ENCODE assay signal across 20 mouse cellular contexts in genomic region chrX:73577134-73577533, GRCm38 (mm10).
A peak's percentile ranks its signal among the peaks of the same experiment; 100 is the strongest.
DNase-seq lines count a peak whose midpoint lies in the region; ATAC-seq and TF ChIP-seq lines count a peak whose summit lies in the region.
"Had no signal": no experiment of that assay in that cellular context is flagged by ENCODE, and none has a peak within 500 bp of the region (broad histone marks: within the 10 kb centered on the region; RNA-seq: fewer than 3 reads in every experiment).

No protein-coding gene starts in this region.

- peak; percentile 61 for ATAC-seq in liver, embryonic 11.5 days (replicated peaks; ENCODE audit: low FRiP score)
- ATAC-seq in liver, embryonic 14.5 days (ENCODE audit: insufficient read depth) = peak; percentile 57
- peak; percentile 46 for ATAC-seq in megakaryocyte-erythroid progenitor cell, adult 5-6 weeks (replicated peaks; ENCODE audit: low FRiP score, low TSS enrichment, poor library complexity, severe bottlenecking)
- no peak for ATAC-seq in forebrain, embryonic 15.5 days (replicated peaks)
- ATAC-seq: activated CD4-positive, CD25-positive, alpha-beta regulatory T cell, adult 4 months; forebrain, embryonic 13.5 days; inflammation-experienced regulatory T-cells, adult 6 months had no signal

- no peak overlapping the region for H3K9ac ChIP-seq in liver, embryonic 11.5 days (ENCODE audit: low read depth, low read length)
- H3K9ac ChIP-seq in liver, embryonic 14.5 days (replicated peaks) = no peak overlapping the region; the same call in 1 of the 2 replicates
- H3K9ac ChIP-seq in forebrain, embryonic 15.5 days (replicated peaks) = no peak overlapping the region
- H3K9ac ChIP-seq: forebrain, embryonic 13.5 days; hindbrain, embryonic 15.5 days; midbrain, embryonic 12.5 days had no signal

- no peaks in the 10 kb centered on the region for H3K9me3 ChIP-seq in liver, embryonic 11.5 days (ENCODE audit: control insufficient read depth, low read length)
- no peaks in the 10 kb centered on the region for H3K9me3 ChIP-seq in liver, embryonic 14.5 days (ENCODE audit: control insufficient read depth, low read length)
- H3K9me3 ChIP-seq in forebrain, embryonic 15.5 days = no peaks in the 10 kb centered on the region
- H3K9me3 ChIP-seq: forebrain, embryonic 13.5 days; hindbrain, embryonic 10.5 days; hindbrain, embryonic 15.5 days; midbrain, embryonic 12.5 days had no signal

- peaks cover 10% of the 10 kb centered on the region for H3K4me1 ChIP-seq in liver, embryonic 11.5 days (replicated peaks; ENCODE audit: control insufficient read depth, insufficient read depth, low read length)
- H3K4me1 ChIP-seq in liver, embryonic 14.5 days (replicated peaks; ENCODE audit: control insufficient read depth in 2 of 2, insufficient read depth in 2 of 2, low read length in 1 of 2) = peaks cover 26 to 36% of the 10 kb centered on the region in 2 experiments
- no peaks in the 10 kb centered on the region for H3K4me1 ChIP-seq in forebrain, embryonic 15.5 days
- H3K4me1 ChIP-seq: forebrain, embryonic 13.5 days; hindbrain, embryonic 10.5 days; hindbrain, embryonic 15.5 days; midbrain, embryonic 12.5 days had no signal

- H3K4me3 ChIP-seq in liver, embryonic 11.5 days (ENCODE audit: low read depth, low read length) = no peak overlapping the region
- no peak overlapping the region for H3K4me3 ChIP-seq in liver, embryonic 14.5 days (ENCODE audit: insufficient read depth in 1 of 2, low read depth in 2 of 2, low read length in 2 of 2)
- H3K4me3 ChIP-seq in forebrain, embryonic 15.5 days = no peak overlapping the region
- H3K4me3 ChIP-seq: forebrain, embryonic 13.5 days; hindbrain, embryonic 10.5 days; hindbrain, embryonic 15.5 days; midbrain, embryonic 12.5 days had no signal

- peak overlapping the region; percentile 80 for H3K27ac ChIP-seq in liver, embryonic 11.5 days (ENCODE audit: low read depth, low read length)
- H3K27ac ChIP-seq in liver, embryonic 14.5 days = peak overlapping the region; percentile 83
- H3K27ac ChIP-seq in forebrain, embryonic 15.5 days (replicated peaks) = no peak overlapping the region
- H3K27ac ChIP-seq: forebrain, embryonic 13.5 days; hindbrain, embryonic 10.5 days; hindbrain, embryonic 15.5 days; midbrain, embryonic 12.5 days had no signal

- DNase-seq in liver, embryonic 11.5 days (ENCODE audit: low spot score) = no peak
- DNase-seq in liver = no peak
- DNase-seq in c-Kit-positive CD71-positive TER-119-positive erythroid progenitor cells, embryonic 14.5 days (ENCODE audit: low spot score) = peak; percentile 32
- no peak for DNase-seq in liver, embryonic 14.5 days (ENCODE audit: low read depth in 3 of 3, low spot score in 3 of 3)
- DNase-seq in spleen, postnatal 10 days (ENCODE audit: low spot score in 2 of 2) = no peak
- DNase-seq: adrenal gland, adult 8-10 months; cerebellum, adult 11-12 months; cerebellum, postnatal 10 days; heart, postnatal 14 days; kidney, adult 11 months; kidney, postnatal 14 days; thymus, postnatal 4 days had no signal

- WGBS in liver, embryonic 11.5 days = 40% methylated on average over 1 of the region's 1 CpGs
- WGBS in liver, embryonic 14.5 days (ENCODE audit: insufficient replicate concordance) = 21% methylated on average over 1 of the region's 1 CpGs
- WGBS in forebrain, embryonic 15.5 days = 64% methylated on average over 1 of the region's 1 CpGs

- H3K36me3 ChIP-seq in liver, embryonic 11.5 days (ENCODE audit: control insufficient read depth, insufficient read depth, low read length) = no peaks in the 10 kb centered on the region
- H3K36me3 ChIP-seq in liver, embryonic 14.5 days (replicated peaks; ENCODE audit: control insufficient read depth, insufficient read depth, low read depth) = no peaks in the 10 kb centered on the region
- H3K36me3 ChIP-seq in forebrain, embryonic 15.5 days = no peaks in the 10 kb centered on the region
- H3K36me3 ChIP-seq: hindbrain, embryonic 10.5 days; hindbrain, embryonic 15.5 days; midbrain, embryonic 12.5 days had no signal

- H3K27me3 ChIP-seq in liver, embryonic 11.5 days (replicated peaks; ENCODE audit: control insufficient read depth, insufficient read depth, low read length) = peaks cover 6% of the 10 kb centered on the region
- no peaks in the 10 kb centered on the region for H3K27me3 ChIP-seq in liver, embryonic 14.5 days (ENCODE audit: control insufficient read depth, insufficient read depth, low read length)
- no peaks in the 10 kb centered on the region for H3K27me3 ChIP-seq in forebrain, embryonic 15.5 days
- H3K27me3 ChIP-seq: forebrain, embryonic 13.5 days; hindbrain, embryonic 15.5 days; midbrain, embryonic 12.5 days had no signal

- TF ChIP-seq EP300 in liver, embryonic 14.5 days (IDR thresholded peaks at IDR 0.05; ENCODE audit: low read depth) = peak; percentile 55

- TF ChIP-seq CTCF in liver, embryonic 14.5 days (IDR thresholded peaks at IDR 0.05; ENCODE audit: low read depth) = no peak

- H3K4me2 ChIP-seq in liver, embryonic 11.5 days = peak overlapping the region; percentile 22; the same call in 1 of the 2 replicates
- peak overlapping the region; percentile 29 for H3K4me2 ChIP-seq in liver, embryonic 14.5 days (ENCODE audit: low read depth)
- H3K4me2 ChIP-seq in forebrain, embryonic 15.5 days (replicated peaks) = no peak overlapping the region
- H3K4me2 ChIP-seq: forebrain, embryonic 13.5 days; hindbrain, embryonic 15.5 days; midbrain, embryonic 12.5 days had no signal
